Mouse (Mus musculus) small intestine, adult 2 months (tissue): ENCODE measurements around the gene Cacnb2.

Experiments used
- CTCF ChIP-seq: fragments of 200-500 bp; IDR thresholded peaks from 2 replicates; pipeline ENCODE4 v1.5.1; 2012; ENCODE audit warnings: low read depth, mild to moderate bottlenecking, control low read depth, inconsistent platforms, low read length, moderate library complexity, mixed read lengths; ENCODE audit not compliant: insufficient replicate concordance, insufficient read length; ENCODE audit errors: extremely low read depth
- POLR2A ChIP-seq: fragments of 200-500 bp; IDR thresholded peaks from 2 replicates; pipeline ENCODE4 v1.6.1; 2012; ENCODE audit warnings: low read depth, mild to moderate bottlenecking, control low read depth, inconsistent platforms, low read length, moderate library complexity

DNA sequence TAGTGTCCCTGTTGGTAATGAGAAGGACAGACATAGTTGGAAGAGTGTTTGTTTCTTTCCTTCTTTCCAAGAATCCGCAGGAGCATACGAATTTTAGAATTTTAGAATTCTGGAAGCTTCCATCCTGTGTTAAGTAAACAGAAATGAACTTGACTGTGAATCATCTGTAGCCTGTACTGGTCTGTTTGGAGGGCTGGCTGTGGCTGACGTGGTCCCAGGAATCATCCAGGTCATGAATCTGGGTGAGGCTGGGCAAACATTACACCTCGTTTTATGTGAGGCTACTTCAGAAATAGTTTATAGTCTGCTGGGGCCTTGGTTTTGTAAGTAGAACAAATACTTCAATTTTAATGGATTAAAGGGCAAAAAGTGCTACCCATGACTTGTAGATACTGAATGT is 18.0 kb downstream of the Cacnb2 start:
- TF ChIP-seq POLR2A (no peak), CTCF (no peak)
